Mouse (Mus musculus) gastrocnemius, postnatal 10 days (tissue): ENCODE measurements around the gene Prss40. TPM values are rescaled to one million over a fixed set of nuclear protein-coding genes. Genes with fewer than 3 reads are reported as not detected.
"Not testable (repeated sequence)": the region's sequence is repeated elsewhere in the genome, so short reads cannot be mapped to it uniquely, and the experiment has no call there.

Source experiments
- DNase-seq: peaks from one replicate; pipeline ENCODE4 v3.0.0; 2021; ENCODE audit warnings: mixed read lengths
- total RNA-seq, 2 experiments: library from RNA; stranded (reverse); gene quantifications; 2 replicates each; pipeline ENCODE4 v1.2.3; 2021

Prss40 gene
- total RNA-seq, 2 experiments from 2014 or later: not detected

DNA sequence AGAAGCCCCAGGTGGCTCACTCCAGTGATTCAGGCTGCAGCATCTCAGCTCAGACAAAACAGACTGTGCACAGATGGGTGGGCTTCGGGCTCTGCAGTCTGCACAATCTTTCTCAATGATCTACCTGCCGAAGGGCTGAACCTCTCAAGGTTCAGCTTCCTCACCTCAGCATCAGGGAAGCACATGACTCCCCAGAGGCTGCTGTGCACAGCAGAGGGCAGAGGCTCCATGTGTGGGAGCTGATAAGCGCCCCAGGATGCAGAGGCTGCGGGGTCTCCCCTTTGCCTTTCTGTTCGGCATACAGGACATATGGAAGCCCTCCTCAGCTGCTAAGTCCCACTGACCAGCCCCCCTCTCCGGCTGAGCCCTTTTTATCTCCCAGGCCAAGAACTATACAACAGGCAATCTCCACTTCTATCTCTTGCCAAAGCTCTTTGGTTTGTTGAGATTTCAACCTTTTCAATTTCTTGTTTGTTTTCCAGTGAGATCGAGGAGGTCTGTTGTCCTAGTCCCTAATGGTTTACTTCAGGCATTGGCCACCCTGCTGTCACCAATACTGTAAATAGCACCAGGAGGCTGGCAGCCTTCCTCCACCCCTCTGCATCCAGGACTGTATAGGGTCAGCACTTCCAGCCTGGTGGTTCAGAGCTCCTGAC is 25.6 kb downstream of the Prss40 start, which contains the start of gene Cfc1:
TSS of gene Cfc1 (plus strand) at position 606 of the 656 bp plus-strand sequence.
- not testable (repeated sequence) for DNase-seq

GRCm38 (mm10) chr1:34534574-34534973 is 26.2 kb downstream of the Prss40 start:
- not testable (repeated sequence) for DNase-seq

GRCm38 (mm10) chr1:34523647-34524046 is 37.1 kb downstream of the Prss40 start:
- DNase-seq: no peak

DNA sequence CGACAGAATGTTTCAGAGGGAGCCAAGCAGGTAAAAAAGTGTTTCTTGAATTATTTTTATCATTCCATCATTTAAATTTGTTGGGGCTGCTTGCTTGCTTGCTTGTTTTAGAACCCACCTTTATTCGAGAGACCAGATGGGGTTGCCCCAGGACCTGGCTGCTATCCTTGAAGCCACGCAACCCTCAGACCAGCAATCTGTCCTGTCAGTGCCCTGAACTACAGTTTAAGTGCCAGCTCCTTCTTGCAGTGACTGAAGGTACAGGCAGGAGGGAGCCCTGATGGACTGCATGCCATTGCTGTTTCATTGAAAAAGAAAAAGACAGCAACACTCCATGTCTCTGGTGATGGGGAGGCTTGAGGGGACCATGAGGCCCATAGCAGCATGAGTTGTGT is 37.9 kb downstream of the Prss40 start:
- DNase-seq: no peak

DNA sequence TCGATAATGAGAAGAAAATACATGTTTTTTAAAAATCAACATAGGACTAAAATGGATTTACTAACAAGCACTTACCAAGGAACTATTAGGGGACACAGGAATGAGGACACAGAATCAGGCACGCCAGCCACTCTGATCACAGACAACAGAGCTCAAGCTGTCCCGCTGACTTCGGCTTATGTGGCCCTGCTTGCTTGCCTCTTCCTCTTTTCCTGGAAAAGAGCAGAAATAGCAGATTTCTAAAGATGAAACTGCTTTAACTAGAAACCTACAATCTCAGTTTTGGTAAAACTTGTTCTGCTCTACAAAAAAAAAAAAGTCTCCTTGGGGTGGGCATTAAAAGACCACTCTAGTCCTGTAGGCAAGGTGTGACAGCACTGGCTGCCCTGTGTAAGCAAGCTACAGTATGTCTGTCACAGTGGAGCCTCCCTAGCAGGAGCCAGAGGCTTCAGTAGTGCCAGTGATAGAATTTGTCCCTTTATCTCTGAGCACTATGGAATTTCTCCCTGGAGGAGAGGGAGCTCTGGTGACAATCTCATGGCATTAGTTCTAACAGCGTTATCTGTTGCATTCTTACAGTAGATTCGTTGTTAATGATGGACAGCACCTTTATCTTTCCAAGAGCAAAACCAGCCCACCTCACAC is 38.4 kb downstream of the Prss40 start:
- no peak for DNase-seq

DNA sequence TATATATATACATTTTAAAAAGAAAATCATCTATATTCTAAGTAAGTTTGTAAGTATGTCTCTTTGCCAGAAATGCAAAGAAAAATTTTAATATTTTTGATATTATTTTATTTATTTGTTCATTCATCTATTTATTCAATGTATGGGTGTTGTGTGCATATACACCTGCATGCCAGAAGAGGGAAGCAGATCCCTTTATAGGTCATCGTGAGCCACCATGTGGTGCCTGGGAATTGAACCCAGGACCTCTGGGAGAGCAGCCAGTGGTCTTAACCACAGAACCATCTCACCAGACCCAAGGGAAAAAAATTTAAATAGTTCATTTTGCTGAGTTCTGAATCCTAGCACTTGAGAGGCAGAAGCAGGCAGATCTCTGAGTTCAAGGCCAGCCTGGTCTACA is 42.5 kb downstream of the Prss40 start:
- DNase-seq: no peak

- not testable (repeated sequence) for DNase-seq
Measured at GRCm38 (mm10) chr1:34517797-34518196, 42.9 kb downstream of the Prss40 start.

DNA sequence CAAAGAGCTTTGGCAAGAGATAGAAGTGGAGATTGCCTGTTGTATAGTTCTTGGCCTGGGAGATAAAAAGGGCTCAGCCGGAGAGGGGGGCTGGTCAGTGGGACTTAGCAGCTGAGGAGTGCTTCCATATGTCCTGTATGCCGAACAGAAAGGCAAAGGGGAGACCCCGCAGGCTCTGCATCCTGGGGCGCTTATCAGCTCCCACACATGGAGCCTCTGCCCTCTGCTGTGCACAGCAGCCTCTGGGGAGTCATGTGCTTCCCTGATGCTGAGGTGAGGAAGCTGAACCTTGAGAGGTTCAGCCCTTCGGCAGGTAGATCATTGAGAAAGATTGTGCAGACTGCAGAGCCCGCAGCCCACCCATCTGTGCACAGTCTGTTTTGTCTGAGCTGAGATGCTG is 43.4 kb downstream of the Prss40 start:
- DNase-seq: not testable (repeated sequence)

DNA sequence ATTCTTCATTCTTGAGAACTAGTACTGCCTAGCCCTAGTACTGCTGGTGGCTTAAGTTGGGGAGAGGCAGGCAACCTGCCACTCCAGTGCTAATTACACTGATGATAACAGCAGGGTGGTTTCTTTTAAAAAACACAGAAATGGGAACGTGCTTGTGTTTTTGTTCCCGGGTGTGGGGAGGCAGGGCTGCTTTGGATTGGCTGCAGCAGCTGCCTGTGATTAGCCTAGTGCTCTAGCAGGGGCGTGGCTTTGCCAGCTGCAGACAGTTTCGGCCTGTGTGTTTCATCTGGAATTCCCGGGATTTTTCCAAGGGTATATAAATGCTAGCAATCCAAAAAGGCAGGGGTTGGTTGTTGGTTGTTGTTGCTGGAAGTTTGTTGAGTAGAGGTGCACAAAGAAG is 44.1 kb downstream of the Prss40 start:
- no peak for DNase-seq

DNA sequence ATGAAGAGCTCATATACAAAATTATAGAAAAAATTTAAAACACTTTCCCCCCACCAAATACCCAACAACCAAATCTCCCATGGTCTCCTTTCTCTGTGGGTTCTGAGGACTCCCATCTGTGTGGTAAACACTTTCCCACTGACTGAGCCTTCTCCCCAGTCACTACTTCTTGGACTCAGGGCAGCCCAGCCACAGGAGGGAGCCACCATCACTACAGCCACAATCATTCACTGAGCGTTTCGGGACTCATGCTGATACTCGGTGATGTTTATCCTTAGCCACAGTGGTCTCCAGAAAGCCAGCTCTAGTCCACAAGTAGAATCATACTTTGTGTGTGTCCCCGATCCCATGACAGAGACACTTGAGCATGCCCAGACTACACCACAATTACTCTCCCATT is 47.7 kb downstream of the Prss40 start:
- DNase-seq: no peak

- DNase-seq: peak; percentile 36
Measured at GRCm38 (mm10) chr1:34511027-34511426, 49.7 kb downstream of the Prss40 start.

DNA sequence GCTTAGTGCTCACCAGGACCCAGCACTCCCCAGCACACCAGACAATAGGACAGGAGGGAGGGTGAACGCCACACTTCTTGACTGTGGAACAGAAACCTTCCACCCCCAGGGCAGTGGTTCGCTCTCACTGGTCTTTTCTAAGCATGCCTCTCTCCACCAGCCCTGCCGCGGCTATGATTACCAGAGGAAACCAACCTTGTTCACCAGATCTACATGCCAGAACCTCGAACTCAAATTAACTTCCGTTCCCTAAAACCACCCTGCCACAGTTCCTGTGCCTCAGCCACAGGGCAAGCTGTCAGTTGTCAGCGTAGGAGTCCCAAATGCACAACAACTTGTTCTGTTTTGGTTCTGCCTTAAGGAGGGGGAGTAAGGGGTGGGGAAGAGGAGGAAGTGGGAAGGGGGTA is 50.2 kb downstream of the Prss40 start:
- no peak for DNase-seq

DNA sequence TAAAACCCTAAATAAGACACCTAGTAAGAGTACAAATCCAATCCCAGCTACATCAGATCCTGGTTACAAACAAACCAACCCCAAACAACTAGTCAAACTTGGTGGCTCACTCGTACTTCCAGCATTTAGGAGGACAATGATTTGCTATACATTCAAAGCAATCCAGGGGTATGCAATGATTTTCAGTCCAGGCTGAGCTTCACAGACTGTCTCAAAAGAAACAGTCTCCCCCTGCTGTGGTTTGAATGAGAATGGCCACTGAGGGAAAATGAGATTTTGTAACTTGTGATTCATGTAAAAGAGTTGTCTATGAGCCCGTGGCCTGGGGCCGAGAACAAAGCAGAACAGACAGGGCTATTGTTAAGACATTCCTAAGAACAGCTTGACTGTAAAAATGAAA is 52.8 kb downstream of the Prss40 start:
- DNase-seq: no peak

GRCm38 (mm10) chr1:34505970-34506551 is 54.7 kb downstream of the Prss40 start:
- DNase-seq: no peak

DNA sequence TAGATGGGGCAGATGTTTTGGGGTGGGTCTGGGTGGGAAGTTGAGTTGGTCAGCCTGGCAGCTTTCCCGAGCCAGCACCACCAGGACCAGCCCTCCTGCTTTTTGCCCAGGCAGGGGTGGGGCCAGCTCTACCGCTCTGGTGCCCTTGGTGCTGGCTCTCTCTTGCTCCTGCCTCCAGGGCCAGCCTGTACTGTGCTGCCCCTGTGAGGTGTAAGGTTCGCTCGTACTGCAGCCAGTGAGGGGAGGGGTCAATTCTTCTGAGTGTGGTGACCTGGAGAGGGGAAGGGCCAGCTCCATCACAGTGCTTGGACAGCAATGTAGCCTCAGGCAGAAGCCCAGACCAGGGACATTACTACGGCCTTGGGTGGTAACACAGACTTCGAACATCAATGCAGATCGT is 55.4 kb downstream of the Prss40 start:
- DNase-seq: no peak

- DNase-seq: no peak
Measured at GRCm38 (mm10) chr1:34502991-34503390, 57.8 kb downstream of the Prss40 start.

Other genes starting within 250 kb of the Prss40 start
- 10 to 100 TPM; 15.2 to 15.4 TPM for gene Ccdc115, start 121.3 kb downstream of the Prss40 start, total RNA-seq
- 10 to 100 TPM; 19.0 to 20.6 TPM for gene Imp4, start 121.1 kb downstream of the Prss40 start, total RNA-seq
- 1 to 10 TPM; 4.3 to 8.6 TPM for gene Ptpn18, start 101.2 kb downstream of the Prss40 start, total RNA-seq
- gene Prss39, start 62.5 kb downstream of the Prss40 start, total RNA-seq: not detected
- not detected for gene Cfc1, start 25.3 kb downstream of the Prss40 start, total RNA-seq
- under 1 TPM; 0.09 TPM for gene Amer3, start 18.7 kb upstream of the Prss40 start, total RNA-seq